Mouse (Mus musculus): ENCODE data around the gene Kctd15. TPM values are rescaled to one million over a fixed set of nuclear protein-coding genes. Genes with fewer than 3 reads are reported as not detected.
A peak's percentile ranks its signal among the peaks of the same experiment; 100 is the strongest.

Kctd15 gene
- polyA plus RNA-seq, 1 experiment from 2014 or later: 18.0 TPM

DNA sequence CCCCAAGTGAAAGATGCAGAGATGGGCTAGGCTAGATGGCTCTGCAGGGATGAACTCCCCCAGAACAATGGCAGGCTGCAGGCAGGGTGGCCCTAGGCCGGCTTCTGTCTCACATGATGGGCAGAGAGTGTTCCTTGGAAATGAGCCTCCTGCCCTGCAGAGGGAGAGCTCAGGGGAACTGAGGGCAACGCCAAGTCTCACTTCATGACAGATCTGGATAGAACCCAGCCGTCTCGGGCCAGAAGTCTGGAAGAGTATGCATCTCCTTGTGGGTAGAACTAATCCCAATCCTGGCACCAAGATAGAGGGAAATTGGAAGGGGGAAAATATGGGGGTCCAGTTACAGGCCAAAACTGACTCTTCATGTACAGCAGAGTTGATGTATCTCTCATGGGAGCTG, 36.5 kb upstream of the Kctd15 start:
- Histone ChIP-seq H3K9me3 (ENCODE audit: control insufficient read depth, low read length) (no peaks in the 10 kb centered on the region), H3K4me2 (ENCODE audit: low read length) (no peak overlapping the region), H3K27me3 (replicated peaks; ENCODE audit: control insufficient read depth, insufficient read depth, low read length) (no peaks in the 10 kb centered on the region), H3K4me3 (ENCODE audit: low read length) (no peak overlapping the region), H3K36me3 (ENCODE audit: control insufficient read depth, insufficient read depth, low read length) (no peaks in the 10 kb centered on the region), H3K27ac (ENCODE audit: low read depth, low read length) (no peak overlapping the region), H3K4me1 (ENCODE audit: control insufficient read depth, insufficient read depth, low read depth, low read length) (peaks cover 10% of the 10 kb centered on the region), H3K9ac (ENCODE audit: low read depth, low read length) (no peak overlapping the region)
- peak; percentile 26; the same call in 1 of the 2 replicates for ATAC-seq
- WGBS: 52% methylated on average over 4 of the region's 4 CpGs

DNA sequence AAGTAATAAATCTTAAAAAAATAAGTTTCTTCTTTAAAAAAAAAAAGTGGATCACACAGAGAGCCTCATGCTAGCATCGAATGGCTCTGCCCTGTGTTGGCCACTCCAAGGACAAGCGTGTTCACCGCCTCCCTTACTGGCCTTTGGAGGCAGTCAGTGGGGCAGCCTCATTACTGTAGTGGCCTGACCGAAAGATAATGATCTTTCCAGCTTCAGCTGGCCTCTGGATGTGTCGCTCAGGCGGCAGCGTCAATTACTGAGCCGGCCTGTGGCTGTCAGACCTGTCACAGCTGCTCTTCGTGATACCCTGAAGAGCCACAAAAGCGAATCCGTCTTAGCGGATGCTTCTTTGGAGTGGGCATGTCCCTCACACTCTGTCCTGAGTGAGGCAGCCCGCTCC, 33.6 kb upstream of the Kctd15 start:
- Histone ChIP-seq H3K4me3 (ENCODE audit: low read length) (no peak overlapping the region), H3K4me2 (ENCODE audit: low read length) (no peak overlapping the region), H3K27ac (ENCODE audit: low read depth, low read length) (no peak overlapping the region), H3K9ac (ENCODE audit: low read depth, low read length) (no peak overlapping the region), H3K36me3 (ENCODE audit: control insufficient read depth, insufficient read depth, low read length) (no peaks in the 10 kb centered on the region), H3K9me3 (ENCODE audit: control insufficient read depth, low read length) (no peaks in the 10 kb centered on the region), H3K4me1 (ENCODE audit: control insufficient read depth, insufficient read depth, low read depth, low read length) (peaks cover 12% of the 10 kb centered on the region), H3K27me3 (replicated peaks; ENCODE audit: control insufficient read depth, insufficient read depth, low read length) (no peaks in the 10 kb centered on the region)
- 36% methylated on average over 13 of the region's 13 CpGs for WGBS
- ATAC-seq: peak; percentile 9; the same call in 1 of the 2 replicates

- ATAC-seq: no peak
- Histone ChIP-seq H3K9me3 (ENCODE audit: control insufficient read depth, low read length) (no peaks in the 10 kb centered on the region), H3K9ac (ENCODE audit: low read depth, low read length) (no peak overlapping the region), H3K27ac (ENCODE audit: low read depth, low read length) (no peak overlapping the region), H3K4me3 (ENCODE audit: low read length) (no peak overlapping the region), H3K27me3 (replicated peaks; ENCODE audit: control insufficient read depth, insufficient read depth, low read length) (no peaks in the 10 kb centered on the region), H3K4me2 (ENCODE audit: low read length) (no peak overlapping the region), H3K36me3 (ENCODE audit: control insufficient read depth, insufficient read depth, low read length) (no peaks in the 10 kb centered on the region), H3K4me1 (ENCODE audit: control insufficient read depth, insufficient read depth, low read depth, low read length) (peaks cover 12% of the 10 kb centered on the region)
- 21% methylated on average over 6 of the region's 6 CpGs for WGBS
Measured at GRCm38 (mm10) chr7:34689028-34689427, 32.5 kb upstream of the Kctd15 start.

DNA sequence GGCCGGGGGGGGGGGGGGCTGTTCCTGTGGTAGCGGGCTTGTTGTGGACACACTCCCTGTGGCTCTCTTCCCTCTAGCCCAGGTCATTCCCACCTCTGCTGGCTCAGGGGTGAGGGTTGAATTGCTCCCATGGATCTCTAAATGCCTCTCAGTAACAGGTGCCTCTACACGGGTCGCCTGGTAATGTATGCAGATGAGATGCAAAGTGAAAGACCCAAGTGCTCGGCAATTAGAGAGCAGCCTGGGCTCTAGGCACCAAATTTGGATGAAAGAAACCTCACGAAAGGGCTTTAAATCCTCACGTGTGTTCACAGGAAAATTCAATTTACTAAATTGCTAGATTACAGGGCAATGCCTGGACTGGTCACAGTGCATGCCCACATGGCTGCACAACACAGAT, 29.3 kb upstream of the Kctd15 start:
- H3K36me3 ChIP-seq (ENCODE audit: control insufficient read depth, insufficient read depth, low read length): no peaks in the 10 kb centered on the region
- 31% methylated on average over 7 of the region's 7 CpGs for WGBS
- no peak overlapping the region for H3K9ac ChIP-seq (ENCODE audit: low read depth, low read length)
- H3K4me1 ChIP-seq (ENCODE audit: control insufficient read depth, insufficient read depth, low read depth, low read length): peaks cover 13% of the 10 kb centered on the region
- H3K27me3 ChIP-seq (replicated peaks; ENCODE audit: control insufficient read depth, insufficient read depth, low read length): no peaks in the 10 kb centered on the region; the same call in 1 of the 2 replicates
- no peak overlapping the region for H3K4me3 ChIP-seq (ENCODE audit: low read length)
- no peak for ATAC-seq
- no peaks in the 10 kb centered on the region for H3K9me3 ChIP-seq (ENCODE audit: control insufficient read depth, low read length)
- no peak overlapping the region for H3K27ac ChIP-seq (ENCODE audit: low read depth, low read length)
- H3K4me2 ChIP-seq (ENCODE audit: low read length): no peak overlapping the region

GRCm38 (mm10) chr7:34685176-34685575, 28.6 kb upstream of the Kctd15 start:
- H3K27ac ChIP-seq (ENCODE audit: low read depth, low read length): no peak overlapping the region
- H3K4me1 ChIP-seq (ENCODE audit: control insufficient read depth, insufficient read depth, low read depth, low read length): peaks cover 13% of the 10 kb centered on the region
- 76% methylated on average over 4 of the region's 4 CpGs for WGBS
- ATAC-seq: no peak
- no peaks in the 10 kb centered on the region; the same call in 1 of the 2 replicates for H3K27me3 ChIP-seq (replicated peaks; ENCODE audit: control insufficient read depth, insufficient read depth, low read length)
- H3K9me3 ChIP-seq (ENCODE audit: control insufficient read depth, low read length): no peaks in the 10 kb centered on the region
- no peak overlapping the region for H3K4me2 ChIP-seq (ENCODE audit: low read length)
- no peaks in the 10 kb centered on the region for H3K36me3 ChIP-seq (ENCODE audit: control insufficient read depth, insufficient read depth, low read length)
- H3K4me3 ChIP-seq (ENCODE audit: low read length): no peak overlapping the region
- H3K9ac ChIP-seq (ENCODE audit: low read depth, low read length): no peak overlapping the region

DNA sequence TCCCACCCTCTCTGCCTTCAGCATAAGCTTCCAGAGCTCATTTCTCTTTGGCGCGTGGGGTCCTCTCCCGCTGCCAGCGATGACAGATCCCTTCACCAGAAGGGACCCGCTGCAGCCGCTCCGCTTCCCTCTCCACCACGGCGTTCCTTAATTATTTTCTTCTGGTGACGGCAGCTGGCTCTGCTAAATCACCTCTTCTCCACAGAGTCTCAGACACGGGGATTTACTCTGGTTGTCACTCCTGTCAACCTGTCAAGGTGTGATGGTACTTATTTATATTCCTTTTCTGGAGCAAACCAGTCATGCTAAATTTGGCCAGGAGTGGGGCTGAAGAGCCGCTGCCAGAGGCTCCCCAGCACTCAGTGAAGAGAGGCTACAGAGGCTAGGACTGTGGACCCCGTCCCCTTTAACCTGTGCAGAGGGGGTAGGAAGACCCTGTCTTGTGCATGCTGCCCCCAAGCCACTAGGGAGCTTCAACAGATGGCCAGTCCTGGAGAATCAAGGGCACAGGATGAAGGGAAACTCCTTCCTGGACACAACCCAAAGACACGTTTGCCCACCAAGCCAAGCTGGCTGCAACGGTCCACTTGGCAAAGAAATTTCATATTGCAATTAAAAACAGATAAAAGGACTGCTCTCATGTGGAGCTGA, 24.4 kb upstream of the Kctd15 start:
- ATAC-seq: peak; percentile 79
- Histone ChIP-seq H3K9me3 (ENCODE audit: control insufficient read depth, low read length) (no peaks in the 10 kb centered on the region), H3K27ac (ENCODE audit: low read depth, low read length) (peak overlapping the region; percentile 16; the same call in 1 of the 2 replicates), H3K4me2 (ENCODE audit: low read length) (peak overlapping the region; percentile 39), H3K4me3 (ENCODE audit: low read length) (no peak overlapping the region), H3K4me1 (ENCODE audit: control insufficient read depth, insufficient read depth, low read depth, low read length) (peaks cover 8% of the 10 kb centered on the region), H3K27me3 (replicated peaks; ENCODE audit: control insufficient read depth, insufficient read depth, low read length) (no peaks in the 10 kb centered on the region; the same call in 1 of the 2 replicates), H3K9ac (ENCODE audit: low read depth, low read length) (no peak overlapping the region), H3K36me3 (ENCODE audit: control insufficient read depth, insufficient read depth, low read length) (no peaks in the 10 kb centered on the region)
- WGBS: 35% methylated on average over 15 of the region's 15 CpGs

GRCm38 (mm10) chr7:34679886-34680285, 23.4 kb upstream of the Kctd15 start:
- H3K36me3 ChIP-seq (ENCODE audit: control insufficient read depth, insufficient read depth, low read length): no peaks in the 10 kb centered on the region
- H3K4me2 ChIP-seq (ENCODE audit: low read length): no peak overlapping the region
- no peak overlapping the region for H3K9ac ChIP-seq (ENCODE audit: low read depth, low read length)
- ATAC-seq: no peak
- peaks cover 14% of the 10 kb centered on the region for H3K4me1 ChIP-seq (ENCODE audit: control insufficient read depth, insufficient read depth, low read depth, low read length)
- no peaks in the 10 kb centered on the region for H3K9me3 ChIP-seq (ENCODE audit: control insufficient read depth, low read length)
- no peak overlapping the region for H3K4me3 ChIP-seq (ENCODE audit: low read length)
- WGBS: 75% methylated on average over 2 of the region's 2 CpGs
- peaks cover 9% of the 10 kb centered on the region for H3K27me3 ChIP-seq (replicated peaks; ENCODE audit: control insufficient read depth, insufficient read depth, low read length)
- H3K27ac ChIP-seq (ENCODE audit: low read depth, low read length): no peak overlapping the region

DNA sequence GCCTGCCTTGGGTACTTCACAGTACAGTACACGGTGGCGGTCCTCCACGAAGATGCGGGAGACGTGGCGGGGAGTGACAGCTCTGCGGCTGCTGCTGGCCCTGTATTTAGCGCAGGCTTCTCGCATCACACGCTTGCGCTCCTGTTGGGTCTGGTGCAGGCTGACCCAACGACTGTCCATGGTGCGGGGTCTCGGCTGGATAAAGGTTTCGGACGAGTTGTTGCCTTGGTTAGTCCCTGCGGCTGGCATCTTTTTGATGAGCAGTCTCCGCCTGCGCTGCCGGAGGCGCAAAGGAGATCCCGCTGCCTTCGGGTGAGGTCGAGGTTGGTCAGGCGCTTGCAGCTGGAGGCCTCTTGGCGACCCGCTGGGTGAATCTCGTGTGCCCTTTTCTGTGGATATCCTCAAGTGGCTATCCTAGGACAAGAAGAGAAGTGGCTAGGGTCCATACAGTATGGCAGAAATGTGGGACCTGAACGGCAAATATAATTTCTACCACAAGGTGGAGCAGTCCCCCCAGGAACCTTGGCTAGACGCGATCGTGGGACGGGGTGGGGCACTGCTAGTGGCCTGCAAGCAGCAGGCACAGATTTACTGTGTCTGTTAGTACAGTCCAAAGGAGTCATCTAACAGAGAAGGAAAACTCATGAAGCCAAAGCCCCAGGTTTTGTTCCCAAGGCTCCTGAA, 19.4 kb upstream of the Kctd15 start:
- 7% methylated on average over 33 of the region's 33 CpGs for WGBS
- H3K4me2 ChIP-seq (ENCODE audit: low read length): peak overlapping the region; percentile 59
- H3K9ac ChIP-seq (ENCODE audit: low read depth, low read length): no peak overlapping the region; the same call in 1 of the 2 replicates
- peaks cover 9% of the 10 kb centered on the region for H3K4me1 ChIP-seq (ENCODE audit: control insufficient read depth, insufficient read depth, low read depth, low read length)
- peak; percentile 67 for ATAC-seq
- peak overlapping the region; percentile 34 for H3K4me3 ChIP-seq (ENCODE audit: low read length)
- no peaks in the 10 kb centered on the region for H3K9me3 ChIP-seq (ENCODE audit: control insufficient read depth, low read length)
- H3K27ac ChIP-seq (ENCODE audit: low read depth, low read length): no peak overlapping the region
- no peaks in the 10 kb centered on the region for H3K36me3 ChIP-seq (ENCODE audit: control insufficient read depth, insufficient read depth, low read length)
- H3K27me3 ChIP-seq (replicated peaks; ENCODE audit: control insufficient read depth, insufficient read depth, low read length): peaks cover 16% of the 10 kb centered on the region

DNA sequence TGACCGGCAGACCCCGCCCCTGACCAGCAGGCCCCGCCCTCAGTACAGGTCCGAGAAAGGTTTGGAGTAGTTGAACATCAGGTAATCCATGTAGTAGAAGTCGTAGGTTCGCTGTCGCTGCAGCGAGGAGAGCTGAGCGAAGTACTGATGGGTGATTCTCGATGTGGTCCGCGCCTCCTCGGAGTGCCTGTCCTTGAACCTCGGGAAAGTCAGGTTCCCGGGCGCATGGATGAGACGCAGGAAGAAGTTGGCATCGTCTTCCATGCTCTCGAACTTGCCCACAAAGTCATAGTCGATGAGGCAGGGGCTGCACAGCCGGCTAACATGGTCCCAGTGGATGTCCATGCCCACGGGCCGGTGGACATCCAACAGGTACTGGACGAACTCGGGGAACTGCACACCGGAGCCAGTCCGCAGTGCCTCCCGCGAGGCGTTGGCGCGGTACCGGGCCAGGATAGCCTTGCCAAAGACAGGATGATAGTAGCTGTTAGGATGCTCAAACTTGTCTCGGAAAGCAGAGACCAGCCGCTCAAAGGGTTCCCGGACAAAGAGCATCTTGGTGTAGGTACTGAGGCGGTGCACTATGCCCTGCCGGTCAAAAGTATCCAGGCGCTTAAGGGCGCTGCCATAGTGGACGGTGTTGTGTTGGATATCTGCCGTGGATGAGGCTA, 18.7 kb upstream of the Kctd15 start:
- Histone ChIP-seq H3K4me2 (ENCODE audit: low read length) (peak overlapping the region; percentile 59), H3K27ac (ENCODE audit: low read depth, low read length) (no peak overlapping the region), H3K4me3 (ENCODE audit: low read length) (peak overlapping the region; percentile 34), H3K36me3 (ENCODE audit: control insufficient read depth, insufficient read depth, low read length) (no peaks in the 10 kb centered on the region), H3K27me3 (replicated peaks; ENCODE audit: control insufficient read depth, insufficient read depth, low read length) (peaks cover 16% of the 10 kb centered on the region), H3K4me1 (ENCODE audit: control insufficient read depth, insufficient read depth, low read depth, low read length) (peaks cover 6% of the 10 kb centered on the region), H3K9me3 (ENCODE audit: control insufficient read depth, low read length) (no peaks in the 10 kb centered on the region), H3K9ac (ENCODE audit: low read depth, low read length) (no peak overlapping the region; the same call in 1 of the 2 replicates)
- ATAC-seq: no peak
- WGBS: 15% methylated on average over 42 of the region's 42 CpGs

All from hindbrain, embryonic 16.5 days (tissue).